Mouse (Mus musculus) lung, postnatal 10 days (tissue): ENCODE measurements around the gene Tenm4.

Experiments used
- DNase-seq: peaks from one replicate; pipeline ENCODE4 v3.0.0; 2021

The Tenm4 gene

GRCm38 (mm10) chr7:96539248-96540034 is 368.4 kb downstream of the Tenm4 start:
- DNase-seq: no peak

DNA sequence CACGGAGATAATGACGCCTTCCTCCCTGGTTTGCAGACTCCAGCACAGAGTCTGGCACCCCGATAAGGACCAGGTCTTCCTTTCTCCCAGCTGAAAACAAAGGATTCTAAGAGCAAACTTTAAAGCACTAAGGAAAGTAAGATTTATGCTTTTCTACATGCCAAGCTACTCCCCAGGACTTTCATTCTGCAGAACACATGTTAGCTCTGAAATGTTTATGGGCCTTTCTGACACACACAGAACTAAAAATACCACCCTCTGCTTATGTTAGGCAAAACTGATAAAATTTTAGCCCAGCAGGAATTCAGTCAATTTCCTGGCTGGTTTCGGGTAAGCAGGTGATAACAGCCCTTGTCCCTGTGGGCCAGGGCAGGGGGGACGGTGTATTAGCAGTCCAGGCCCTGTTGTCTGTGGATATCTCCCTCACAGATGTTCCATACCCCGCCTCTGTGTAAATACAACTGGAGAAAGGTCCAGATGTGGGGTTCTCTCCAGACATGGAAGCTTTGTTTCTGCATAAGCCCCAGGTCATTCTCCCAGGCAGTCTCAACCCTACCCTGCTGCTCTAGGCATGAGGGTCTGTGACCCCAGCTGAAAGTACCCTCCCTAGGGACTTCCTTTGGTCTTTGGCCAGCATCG is 369.5 kb downstream of the Tenm4 start:
- DNase-seq: no peak

- DNase-seq: peak; percentile 11
Measured at GRCm38 (mm10) chr7:96545979-96546378, 374.9 kb downstream of the Tenm4 start.

DNA sequence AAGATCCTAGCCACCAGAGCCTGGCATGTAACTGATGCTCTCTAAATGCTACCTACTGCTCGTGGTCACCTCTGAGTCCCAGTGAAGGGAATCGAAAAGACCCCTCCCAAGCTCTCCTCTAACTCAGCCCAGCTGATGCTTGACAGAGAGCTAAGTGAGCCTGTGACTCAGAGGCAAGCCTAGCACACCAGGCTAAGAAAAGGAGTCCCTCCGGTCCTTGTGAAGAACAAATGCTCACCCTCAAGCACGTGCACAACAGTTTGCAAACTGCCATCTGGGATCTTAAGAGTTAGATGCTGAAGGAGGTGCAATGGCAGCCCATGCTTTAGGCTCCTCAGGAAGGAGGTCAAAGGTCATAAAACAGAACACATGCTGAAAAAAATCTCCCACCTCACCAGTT is 380.8 kb downstream of the Tenm4 start:
- no peak for DNase-seq

DNA sequence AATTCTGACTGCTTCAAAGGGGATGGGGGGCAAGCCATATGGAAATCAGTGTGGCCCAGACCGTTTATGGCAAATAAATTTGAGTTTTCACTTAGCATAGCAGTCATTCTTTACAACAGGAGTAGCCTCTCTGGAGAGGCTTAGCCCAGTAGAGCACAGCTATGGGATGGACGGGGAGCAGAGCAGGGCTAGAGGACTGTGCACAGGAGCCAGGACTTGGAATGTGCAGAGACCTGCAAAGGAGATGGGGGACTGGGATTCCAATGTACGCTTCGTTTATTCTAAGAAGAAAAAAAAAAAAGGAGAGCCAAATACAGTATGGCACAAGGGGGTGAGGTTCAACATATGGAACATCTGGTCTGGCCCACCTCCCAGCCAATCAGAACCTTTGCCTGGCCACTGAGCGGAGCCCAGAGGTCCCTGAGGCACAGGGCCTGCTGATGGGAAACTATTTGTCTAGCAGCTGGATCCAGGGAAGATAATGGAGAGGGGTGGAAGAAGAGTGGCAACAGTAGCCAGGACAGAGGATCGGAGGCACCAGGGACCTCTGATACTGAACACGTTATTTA is 381.3 kb downstream of the Tenm4 start:
- no peak for DNase-seq

DNA sequence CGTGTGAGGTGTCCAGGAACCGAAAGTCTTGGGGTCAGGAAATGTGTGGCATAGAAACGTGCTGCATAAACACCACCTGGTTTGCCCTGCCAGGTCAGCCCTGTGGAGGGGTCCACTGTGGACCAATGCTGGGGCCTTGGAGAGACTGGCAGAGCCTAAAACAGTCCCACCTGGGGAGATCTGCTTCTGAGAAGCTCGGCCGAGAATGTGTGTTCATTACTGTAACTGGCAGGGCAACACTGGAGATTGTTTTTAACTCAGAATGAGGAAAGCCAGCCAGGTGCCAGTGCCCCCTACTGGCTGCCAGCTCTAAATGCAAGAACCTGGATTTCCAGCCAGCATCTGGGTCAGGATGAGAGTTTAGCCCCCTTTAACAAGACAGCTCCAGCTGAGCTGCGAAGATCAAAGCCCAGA is 383.2 kb downstream of the Tenm4 start:
- DNase-seq: peak; percentile 48

DNA sequence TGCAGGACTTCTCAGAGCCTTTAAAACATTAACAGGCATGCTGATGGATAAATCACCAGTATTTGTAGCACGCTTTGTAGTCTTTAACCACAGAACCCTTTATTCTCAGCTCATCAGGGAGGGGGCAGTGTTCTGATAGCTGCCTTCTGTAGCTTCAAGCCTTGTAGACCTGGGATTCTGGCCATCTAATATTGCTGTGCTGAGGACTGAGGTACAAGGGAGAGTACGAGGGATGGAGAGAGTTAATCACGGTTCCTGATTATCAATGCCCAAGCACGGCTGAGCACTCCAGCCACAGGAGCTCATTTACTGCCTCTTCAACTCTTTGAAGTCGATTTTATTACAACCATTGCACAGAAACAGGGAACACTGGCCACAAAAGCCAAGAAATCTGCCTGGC is 384.2 kb downstream of the Tenm4 start:
- no peak for DNase-seq

DNA sequence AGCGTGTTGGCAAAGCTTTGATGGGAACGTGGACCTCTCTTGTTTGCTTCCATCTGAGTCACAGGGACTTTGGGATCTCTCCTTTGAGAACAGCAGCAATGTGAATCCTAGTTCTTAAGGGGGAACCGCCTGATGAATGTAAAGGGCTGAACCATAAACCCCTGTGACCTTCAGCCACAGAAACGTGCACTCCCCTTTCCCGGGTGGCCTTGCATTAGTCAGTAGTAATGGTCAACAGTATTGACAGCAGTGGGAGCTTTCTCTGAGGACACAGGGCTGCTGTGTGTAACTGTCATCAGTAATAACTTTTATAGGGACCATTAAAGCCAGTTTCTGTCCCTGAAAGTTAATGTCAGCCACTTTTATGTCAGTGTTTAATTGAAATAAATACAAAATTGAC is 385.7 kb downstream of the Tenm4 start:
- no peak for DNase-seq

DNA sequence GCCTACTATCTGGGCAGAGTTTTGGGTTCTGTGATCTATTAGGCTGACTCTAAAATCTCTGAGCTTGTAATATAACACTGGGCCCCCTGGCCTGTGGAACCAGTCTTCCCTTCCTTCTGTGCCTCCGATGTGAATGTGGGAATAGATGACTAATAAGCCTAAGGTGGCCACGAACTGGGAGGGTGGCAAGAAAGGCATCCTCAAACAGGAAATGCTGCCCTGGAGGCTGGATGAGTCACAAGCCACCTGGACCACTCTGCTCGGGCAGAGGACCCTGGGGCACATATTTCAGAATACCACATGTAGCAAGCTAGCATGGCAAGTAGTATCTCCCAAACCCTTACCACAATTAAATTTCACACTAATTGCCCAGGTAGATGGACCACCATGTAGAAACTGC is 391.8 kb downstream of the Tenm4 start:
- DNase-seq: no peak

- no peak for DNase-seq
Measured at GRCm38 (mm10) chr7:96563329-96564065, 392.5 kb downstream of the Tenm4 start.

- peak; percentile 32 for DNase-seq
Measured at GRCm38 (mm10) chr7:96565806-96566205, 394.8 kb downstream of the Tenm4 start.

DNA sequence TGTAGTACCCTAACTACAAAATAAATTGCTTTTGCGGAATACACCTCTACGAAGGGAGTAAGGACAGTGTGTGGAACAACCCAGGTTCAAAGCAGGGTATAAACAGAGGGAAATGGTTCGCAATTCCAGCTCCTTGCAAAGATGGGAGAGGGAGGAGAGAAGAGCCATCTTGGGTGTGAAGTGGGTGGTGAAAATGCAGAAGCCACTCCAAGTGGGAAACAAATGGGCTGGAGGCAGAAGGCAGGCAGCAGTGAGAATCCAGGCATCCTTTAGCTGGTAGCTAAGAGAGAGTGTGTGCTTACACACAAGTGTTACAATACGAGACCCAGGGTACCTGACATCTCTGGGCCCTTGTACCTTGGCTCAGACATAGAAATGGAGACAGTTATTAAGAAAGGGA is 395.2 kb downstream of the Tenm4 start:
- no peak for DNase-seq

DNA sequence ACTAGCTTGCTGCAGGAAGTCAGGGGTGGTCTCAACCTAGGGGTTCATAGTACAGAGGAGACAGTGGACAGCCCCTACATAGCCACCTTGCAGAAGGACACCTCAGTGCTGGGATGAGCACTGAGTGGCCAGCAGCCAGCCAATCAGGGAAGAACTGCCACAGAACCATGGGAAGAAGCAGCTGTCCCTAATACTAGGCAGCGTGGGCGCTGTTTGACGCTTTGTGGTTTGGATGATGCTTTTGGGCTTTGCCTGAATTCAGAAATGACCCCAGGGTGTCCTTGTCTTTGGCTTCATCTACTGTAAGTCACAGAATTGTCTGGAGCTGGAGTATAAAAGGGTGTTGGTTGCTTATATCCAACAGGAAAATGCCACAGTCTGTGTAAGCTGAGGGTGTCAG is 397.0 kb downstream of the Tenm4 start:
- DNase-seq: no peak

DNA sequence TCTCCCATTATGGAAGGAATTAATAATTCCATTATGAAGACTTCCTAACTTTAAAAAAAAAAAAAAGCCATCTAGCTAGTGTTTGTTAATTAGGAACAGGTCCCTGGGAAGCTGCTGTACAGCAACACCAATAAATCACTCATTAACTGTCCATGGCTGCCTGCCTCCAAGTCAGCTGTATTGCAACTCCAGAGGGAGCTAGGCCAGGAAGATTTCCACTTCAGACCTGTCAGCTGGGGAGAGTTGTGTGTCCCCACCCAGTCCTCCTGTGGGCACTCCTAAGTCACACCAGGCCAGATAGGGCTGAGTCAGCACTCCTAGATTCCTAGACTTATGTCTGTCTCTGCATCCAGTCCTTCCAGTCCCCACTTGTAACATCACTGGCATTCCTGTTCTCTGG is 399.9 kb downstream of the Tenm4 start:
- DNase-seq: no peak

GRCm38 (mm10) chr7:96572995-96573394 is 401.9 kb downstream of the Tenm4 start:
- no peak for DNase-seq

DNA sequence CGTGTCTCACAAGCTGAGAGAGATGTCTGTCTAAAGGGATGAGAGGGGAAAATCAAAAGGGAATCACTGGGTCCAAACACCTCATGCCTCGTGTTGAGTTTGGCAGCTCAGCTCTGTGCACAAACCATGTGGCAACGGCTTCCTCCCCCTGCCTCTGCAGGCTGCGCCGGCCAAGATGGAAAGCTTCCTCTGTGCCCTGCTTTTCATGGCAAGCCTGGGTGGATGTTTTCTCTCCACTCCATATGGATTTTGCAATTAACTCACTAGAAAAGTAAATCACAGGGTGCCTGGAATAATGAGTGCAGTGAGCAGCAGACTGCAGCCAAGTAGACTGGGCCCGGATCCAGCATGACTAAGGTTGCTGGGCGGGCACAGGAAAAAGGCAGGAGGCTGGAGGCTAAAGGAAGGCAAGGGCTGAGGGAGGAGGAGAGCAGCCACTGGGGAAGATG is 404.2 kb downstream of the Tenm4 start:
- DNase-seq: peak; percentile 82

- DNase-seq: no peak
Measured at GRCm38 (mm10) chr7:96582752-96583151, 411.7 kb downstream of the Tenm4 start.

DNA sequence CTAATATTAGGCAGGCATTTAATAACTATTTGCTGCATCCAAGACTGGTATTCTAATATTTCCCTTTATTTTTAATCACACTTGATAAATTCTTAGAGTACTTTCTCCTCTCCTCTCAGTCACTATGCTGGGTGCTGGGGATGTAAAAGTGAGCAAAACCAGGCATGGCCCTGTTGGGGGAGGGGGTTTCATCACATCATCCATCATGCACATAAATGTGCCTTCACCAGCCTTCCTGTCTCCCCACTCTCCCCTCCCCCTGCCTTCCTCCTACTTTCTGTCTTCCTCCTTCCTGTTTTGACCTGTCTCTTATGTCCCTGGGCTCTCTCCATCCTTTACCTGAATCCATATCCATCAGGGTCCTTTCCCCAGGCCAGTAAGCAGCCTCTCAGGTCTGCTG is 416.4 kb downstream of the Tenm4 start:
- DNase-seq: no peak

GRCm38 (mm10) chr7:96588567-96588966 is 417.5 kb downstream of the Tenm4 start:
- DNase-seq: no peak

DNA sequence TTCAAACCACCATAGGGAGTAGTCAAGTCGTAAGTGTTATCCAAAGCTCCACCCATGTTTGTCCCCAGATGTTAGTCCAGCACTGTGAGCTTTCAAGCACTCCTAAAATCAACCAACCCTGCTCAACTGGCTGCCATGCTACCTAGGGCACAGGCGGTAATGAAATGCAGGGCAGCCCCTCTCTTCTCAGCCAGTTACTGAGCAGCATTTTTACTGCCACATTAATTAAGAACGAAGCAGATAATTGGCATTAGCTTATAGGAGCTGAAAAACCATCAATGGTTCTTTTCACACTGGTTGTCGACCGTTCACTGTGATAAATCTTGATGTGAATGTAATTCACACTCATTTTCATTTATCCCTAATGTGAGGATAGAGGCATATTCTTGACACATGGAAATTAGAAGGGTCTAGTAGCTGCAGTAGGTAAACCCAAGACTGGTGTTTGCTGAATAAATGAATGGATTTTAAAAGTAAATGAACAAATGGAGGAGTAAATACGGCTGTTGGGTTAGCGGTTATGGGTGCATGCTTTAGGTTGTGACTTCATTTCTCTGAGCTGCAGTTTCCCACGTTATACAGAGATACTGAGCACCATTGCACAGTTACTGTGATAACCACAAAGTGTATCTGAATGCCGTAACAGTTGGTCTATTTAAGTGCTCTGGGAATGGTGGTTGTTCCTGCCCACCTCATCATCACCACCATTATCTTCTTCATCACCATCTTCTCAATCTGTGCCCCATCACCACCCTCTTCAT is 424.7 kb downstream of the Tenm4 start:
- DNase-seq: no peak

- DNase-seq: no peak
Measured at GRCm38 (mm10) chr7:96596402-96597195, 425.6 kb downstream of the Tenm4 start.

GRCm38 (mm10) chr7:96597871-96598270 is 426.8 kb downstream of the Tenm4 start:
- no peak for DNase-seq
